Mouse (Mus musculus) liver (tissue): ENCODE data around the gene Gm10282.

ENCODE experiments used
- DNase-seq: peaks from one replicate; pipeline ENCODE4 v3.0.0-alpha.2; 2020; ENCODE audit warnings: mixed read lengths

Gm10282 gene

DNA sequence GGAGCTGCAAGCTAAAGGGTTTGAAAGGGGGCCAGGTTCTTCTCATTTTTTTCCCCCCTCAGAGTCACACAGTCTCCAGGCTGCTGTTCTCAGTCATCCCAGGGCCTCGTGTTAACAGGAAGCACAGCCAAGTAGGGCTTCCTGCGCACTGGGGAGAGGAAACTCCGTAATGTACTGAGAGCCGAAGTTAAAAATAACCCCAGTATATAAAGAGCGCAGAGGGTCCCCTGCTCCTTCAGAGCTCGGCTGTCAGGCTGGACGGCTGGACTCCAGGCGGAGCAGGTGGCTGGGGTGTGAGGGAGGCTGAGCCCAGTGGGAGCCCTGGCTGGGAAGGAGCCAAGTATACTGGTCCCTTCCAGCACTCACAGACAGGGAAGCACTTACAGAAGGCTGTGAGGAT lies 9.4 kb downstream of the Gm10282 start:
- peak; percentile 45 for DNase-seq

DNA sequence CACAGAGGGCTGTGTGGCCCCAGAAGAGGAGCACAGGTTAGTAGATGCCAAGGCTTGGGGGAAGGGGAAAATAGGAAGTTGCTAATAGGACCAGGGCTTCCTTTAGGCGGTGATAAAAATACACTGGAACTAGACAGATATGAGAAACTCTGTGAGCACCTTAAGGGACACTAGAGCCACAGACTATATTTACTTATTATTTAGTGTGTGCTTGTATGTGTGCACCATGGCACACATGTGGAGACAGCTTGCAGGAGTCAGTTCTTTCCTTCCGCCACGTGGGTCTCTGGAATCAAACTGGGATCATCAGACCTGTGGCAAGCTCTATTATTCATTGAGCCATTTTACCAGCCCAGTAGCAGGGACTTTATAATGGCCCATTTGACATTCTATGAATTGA lies 9.9 kb downstream of the Gm10282 start:
- no peak for DNase-seq

DNA sequence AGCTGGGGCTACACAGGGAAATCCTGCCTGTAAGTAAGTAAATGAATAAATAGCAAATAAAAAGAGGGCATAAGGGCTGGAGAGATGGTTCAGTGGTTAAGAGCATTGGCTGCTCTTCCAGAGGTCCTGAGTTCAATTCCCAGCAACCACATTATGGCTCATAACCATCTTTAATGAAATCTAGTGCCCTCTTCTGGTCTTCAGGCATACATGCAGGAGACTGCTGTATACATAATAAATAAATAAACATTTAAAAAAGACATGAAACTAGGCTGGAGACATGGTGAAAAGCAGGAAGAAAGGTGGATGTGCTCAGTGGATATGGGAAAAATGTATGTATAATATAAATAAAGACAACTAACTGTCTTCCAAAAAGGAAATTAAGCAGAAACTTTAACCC lies 11.8 kb downstream of the Gm10282 start:
- no peak for DNase-seq

DNA sequence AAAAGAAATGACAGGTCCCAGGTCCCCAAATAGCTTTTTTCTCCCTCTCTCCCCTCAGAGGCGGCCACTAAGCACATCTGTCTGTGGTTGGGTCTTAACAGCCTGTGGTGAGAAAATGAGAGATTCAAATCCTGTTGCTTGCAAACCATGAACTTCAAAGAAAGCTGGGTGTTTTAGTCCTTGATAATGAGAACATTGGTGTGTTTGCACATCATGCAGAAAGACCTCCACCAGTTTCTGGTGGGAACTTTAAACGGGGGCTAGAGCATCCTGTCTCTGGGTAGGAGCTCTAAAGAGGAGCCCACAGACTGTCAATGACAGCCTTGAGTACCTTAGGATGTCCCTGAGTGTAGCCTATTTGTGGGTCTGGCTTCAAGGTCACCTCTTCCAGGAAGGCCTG lies 14.0 kb downstream of the Gm10282 start:
- DNase-seq: no peak

DNA sequence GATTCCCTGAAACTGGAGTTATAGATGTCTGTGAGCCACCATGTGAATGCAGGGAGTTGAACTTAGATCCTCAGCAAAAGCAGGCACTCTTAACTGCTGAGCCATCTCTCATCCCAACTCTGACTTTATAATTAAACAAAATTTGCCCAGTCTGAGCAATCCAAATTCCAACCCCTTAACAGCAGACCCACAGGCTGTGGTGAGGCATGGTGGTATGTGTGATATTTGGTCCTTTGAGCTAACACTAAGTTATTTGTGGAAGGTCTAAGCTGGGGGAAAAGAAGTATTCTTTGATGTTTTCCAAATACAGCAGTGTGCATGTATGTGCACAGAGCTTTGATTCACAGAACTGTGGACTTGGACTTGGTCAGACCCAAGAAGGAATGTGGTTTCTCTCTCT lies 16.0 kb downstream of the Gm10282 start:
- DNase-seq: no peak

DNA sequence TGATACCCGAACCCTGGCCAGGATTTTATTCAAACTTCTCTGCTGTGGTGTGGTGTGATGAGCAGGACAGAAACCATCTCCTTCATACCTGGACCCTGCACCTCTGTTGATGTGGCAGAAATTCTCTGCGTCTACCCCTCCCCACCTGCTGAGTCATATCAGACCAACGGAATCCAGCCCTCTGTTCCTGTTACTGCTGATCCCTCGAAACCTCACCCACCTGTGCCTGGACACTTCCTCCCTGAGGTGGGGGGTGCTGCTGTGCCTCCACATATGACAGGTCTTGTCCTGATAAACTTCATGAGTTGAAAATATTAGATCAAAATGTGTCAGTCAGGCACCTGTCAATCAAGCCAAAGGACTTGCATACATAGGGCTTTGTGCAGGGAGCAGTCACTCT lies 19.8 kb downstream of the Gm10282 start:
- DNase-seq: no peak

DNA sequence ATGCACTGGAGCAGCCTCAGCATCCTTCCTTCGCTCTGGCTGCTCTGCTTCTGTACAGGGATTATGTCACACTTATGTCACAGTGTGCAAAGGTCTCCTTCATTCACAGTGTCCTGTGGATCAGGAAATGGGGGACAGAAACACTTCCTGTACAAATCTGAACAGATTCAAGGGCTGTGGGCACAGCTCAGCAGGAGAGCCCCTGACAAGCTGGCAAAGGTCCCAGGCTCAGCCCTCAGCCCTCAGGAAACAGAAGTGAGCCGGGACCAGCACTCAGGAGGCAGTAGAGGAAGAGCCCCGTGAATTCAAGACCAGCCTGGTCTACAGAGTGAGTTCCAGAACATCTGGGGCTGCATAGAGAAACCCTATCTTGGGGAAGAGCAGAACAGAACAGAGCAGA lies 23.4 kb downstream of the Gm10282 start:
- DNase-seq: no peak

DNA sequence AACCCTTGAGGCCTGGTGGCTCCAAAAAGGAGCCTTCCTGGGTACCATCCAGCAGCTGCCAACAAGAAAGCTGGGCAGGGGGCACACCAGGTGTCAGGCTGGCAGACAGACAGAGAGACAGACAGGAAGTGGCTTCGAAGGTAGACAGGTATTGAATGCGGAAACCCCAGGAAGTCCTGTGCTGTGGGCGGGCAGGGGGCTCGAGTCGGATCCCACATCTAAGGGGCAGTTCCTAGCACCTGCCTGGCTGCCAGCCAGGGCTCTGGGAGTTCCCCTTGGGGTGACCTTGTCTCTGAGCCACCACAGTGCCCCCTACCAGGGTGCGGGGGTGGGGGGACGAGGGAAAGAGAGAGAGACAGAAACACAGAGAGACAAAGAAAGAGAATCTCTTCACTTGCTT lies 25.9 kb downstream of the Gm10282 start:
- no peak for DNase-seq

DNA sequence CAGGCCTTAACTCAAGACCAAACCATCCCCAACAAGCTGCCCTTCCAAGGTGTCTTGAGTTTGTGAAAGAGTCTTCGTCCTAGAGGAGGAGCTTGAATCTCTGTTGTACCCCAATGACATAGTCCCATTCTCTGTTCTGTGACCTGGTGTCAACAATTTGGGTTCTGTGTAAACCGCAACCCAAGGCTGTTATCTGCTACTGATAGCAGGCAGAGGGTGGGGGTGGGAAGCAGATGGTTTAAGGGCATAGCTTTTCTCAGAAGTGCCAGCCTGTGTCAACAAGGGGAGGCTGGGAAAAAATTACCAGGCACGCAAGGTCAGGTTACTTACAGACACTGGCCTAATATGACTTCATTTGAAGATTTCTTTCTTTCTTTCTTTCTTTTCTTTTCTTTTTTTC lies 27.8 kb downstream of the Gm10282 start:
- DNase-seq: peak; percentile 34

DNA sequence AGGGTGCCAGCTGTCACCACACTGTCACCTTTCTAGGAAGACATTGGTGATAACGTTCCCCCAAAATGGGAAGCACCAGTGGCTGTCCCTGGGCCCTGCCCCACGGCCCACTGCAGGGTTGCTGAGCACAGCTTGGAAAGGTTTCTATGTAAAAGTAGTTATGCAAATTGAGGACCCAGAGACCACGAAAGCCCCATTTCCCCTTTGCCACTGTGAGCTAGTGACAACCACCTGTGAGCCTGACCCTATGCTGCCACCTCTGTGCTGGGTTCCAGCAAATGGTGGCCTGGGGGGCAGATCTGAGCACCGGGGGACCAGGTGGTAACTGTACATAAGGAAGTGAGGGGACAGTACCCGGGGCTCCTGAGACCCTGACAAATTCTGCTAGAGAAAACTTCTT lies 31.3 kb downstream of the Gm10282 start:
- DNase-seq: no peak

DNA sequence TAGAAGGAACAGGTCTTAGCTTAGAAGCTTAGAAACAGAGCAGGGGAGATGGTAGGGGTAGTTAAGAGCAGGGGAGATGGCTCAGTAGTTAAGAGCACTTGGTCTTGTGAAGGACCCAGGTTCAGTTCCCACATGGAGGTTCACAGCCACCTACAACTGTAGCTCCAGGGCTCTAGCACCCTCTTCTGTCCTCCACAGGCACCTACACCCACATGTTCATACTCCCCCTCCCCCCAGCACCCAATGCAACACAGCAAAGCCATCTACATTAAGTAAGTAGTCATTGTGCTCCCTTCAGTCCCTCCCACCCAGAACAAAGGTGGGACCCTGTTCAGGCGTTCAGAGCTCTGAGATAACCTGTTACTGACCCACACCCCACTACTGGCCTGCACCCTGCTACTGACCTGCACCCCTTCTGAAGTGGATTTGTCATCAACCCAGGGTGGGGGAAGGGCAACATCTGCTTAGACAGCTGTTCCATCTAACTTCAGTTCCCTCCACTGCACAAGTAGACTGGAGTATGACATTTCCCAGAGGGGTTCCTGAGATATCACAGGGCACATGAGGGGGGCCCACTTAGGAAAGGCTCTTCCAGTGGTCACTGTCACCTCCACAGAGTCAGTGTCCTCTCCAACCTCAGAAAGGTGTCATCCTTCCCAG lies 31.8 kb downstream of the Gm10282 start:
- no peak for DNase-seq

DNA sequence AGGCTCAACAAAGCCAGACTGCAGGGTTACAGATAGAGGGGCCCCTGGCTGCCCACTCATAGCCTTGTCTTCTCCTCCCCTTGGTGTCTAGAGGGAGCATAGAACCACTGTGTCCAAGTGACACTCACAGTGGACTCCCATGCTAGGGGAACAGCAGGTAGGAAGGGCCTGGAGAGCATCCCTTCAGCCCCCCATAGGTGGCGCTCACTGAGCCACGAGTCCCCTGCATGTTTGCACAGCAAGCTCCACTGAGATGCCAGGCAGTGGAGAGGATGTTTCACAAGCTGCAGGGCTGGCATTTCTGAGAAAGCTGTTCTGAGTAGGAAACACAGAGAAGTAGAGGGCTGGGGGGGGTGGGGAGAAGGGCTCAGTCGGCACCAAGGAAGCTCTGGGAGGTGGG lies 32.7 kb downstream of the Gm10282 start:
- peak; percentile 70 for DNase-seq

DNA sequence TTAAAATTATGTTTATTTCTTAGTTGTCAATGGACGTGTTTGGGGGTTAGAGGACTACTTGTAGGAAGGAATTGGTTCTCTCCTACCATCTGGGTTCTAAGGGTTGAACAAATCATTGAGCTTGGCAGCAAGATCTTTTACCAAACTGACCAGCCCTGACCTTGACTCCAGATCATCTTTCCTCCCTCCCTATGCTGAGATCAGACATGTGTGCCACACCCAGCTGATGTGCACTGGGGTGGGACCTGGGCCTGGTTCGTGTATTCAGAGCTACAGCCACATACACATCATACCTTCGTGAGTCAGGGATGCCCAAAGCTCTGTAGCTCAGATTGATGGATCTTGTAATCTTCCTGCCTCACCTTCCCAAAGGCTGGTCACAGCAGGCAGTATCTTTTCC lies 33.4 kb downstream of the Gm10282 start:
- DNase-seq: no peak

DNA sequence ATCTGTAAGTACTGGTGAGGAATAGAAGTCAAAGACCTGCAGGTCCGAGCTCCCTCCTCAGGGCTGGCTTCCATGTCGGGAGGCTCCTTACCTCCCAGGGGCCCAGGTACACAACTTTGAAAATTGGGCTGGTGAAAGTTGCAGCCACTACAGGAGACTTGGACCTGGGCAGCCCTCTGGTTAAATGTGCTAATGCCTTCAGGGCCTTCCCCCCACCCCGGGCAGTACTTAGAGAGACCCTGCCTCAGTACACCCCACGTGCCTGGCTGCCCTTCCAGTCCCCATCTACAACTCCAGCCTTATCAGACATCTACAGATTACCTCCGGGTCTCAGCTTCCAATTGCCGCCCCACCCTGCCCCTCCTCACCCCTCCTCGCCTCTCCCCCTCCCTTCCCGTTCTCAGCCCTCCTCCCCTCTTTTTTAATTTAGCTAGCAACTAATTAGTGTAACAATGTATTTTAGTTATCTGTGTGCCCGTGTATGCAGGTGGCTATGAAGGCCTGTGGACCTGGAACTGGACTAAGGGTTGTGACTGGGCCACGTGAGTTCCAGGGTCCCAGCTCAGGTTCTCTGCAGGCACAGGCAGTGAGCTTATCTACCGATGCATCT lies 33.9 kb downstream of the Gm10282 start:
- DNase-seq: no peak

DNA sequence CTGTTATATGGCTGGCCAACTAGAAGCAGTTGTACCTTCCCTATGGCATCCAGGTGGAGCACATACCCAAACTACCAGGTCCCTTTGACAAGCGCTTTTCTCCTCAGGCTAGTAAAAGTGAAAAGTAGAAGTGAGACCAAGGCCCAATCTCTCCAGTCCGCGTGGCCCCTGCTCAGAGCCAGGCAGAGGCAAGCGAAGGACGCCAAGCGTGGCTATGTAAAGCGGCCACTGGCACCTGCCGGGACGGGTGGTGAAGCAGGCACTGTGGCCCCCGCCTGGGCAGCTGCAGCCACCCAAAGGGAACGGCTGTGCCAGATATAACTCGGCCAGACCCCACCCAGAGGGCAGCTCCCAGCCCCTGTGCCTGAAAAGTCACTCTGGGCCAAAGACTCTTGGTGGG lies 34.5 kb downstream of the Gm10282 start:
- DNase-seq: no peak

DNA sequence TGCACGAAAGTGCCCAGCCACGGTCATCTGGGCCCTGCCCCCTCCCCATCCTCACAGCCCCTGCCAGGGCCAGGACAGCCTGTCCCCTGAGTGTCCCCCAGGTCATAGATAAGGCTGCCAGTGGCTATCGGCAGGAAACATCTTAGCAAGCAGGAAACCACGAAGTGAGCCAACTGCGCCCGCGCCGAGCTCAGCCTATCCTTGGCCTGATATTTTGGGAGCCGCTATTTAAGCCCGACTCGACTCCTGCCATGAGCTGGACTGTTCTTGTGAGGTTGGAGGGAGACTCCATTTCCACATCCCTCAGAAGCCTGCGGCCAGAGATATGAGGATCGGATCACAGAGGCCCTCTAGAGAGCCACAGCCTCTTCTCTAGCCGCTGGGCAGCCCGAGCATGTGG lies 36.7 kb downstream of the Gm10282 start:
- DNase-seq: peak; percentile 75

DNA sequence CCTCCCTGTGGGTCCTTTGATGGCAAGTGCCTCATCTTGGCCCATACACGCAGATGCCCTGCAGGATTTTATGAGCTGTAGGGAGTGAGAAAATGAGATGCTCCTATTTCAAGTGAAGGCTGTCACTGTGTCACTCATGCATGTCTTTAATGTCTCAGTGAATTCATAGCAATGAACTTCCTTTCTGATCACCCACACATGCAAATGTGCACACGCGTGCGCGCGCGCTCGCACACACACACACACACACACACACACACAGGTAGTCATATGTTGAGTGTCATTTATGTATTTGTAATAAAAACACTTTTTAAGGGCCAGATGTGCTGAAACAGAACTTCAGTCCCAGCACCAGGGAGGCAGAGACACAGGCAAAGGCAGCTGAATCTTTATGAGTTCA lies 38.0 kb downstream of the Gm10282 start:
- DNase-seq: no peak

DNA sequence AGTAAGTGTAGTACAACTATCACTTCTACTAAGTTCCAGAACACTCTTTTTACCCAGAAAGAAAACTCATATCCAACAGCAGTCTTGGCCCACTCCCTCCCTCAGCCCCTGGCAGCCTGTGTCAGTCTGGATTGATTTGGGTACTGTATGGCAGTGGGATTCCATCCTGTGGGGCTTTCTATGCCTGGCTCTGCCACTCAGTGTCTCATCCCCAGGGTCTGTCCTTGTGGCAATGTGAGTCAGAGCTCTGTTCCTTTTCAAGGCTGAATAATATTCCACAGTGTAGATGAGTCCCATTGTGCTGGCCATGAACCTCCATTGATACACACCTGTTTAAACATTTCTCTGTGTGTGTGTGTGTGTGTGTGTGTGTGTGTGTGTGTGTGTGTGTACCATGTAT lies 38.4 kb downstream of the Gm10282 start:
- no peak for DNase-seq

DNA sequence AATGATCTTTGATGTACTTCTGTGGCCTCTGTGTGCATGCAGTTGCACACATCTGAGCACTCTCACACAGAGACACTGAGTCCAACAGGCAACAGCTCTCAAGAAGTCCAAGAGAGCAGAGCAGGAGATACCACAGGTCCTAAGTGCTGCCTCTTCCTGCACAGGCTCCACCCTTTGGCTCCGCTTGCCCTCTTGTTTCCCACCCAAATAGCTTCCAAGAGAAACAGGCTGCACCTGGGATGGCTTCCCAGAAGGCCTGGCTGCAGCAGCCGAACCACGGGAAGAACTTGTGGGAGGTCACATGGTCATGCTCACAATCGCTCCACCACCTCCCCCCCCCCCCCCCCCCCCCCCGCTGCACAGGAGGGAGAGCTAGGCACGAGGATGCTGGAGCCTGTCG lies 39.7 kb downstream of the Gm10282 start:
- DNase-seq: no peak

DNA sequence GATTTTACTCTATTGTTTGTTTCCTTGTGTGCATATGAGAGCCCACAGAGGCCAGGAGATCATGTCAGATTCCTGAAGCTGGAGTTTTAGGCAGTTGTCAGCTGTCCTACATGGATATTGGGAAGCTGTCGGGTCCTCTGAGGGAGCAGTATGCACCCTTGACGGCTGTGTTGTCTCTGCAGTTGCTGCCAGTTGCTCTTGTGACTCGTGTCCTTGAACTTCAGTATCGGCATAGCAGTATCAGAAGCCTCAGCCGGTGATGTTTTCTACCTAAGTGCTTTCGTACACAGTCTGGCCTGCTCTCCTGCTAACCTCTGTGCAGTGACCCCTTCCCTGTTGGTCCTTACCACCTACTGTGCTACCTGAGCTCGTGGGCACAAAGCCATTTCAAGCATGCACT lies 41.6 kb downstream of the Gm10282 start:
- no peak for DNase-seq

DNA sequence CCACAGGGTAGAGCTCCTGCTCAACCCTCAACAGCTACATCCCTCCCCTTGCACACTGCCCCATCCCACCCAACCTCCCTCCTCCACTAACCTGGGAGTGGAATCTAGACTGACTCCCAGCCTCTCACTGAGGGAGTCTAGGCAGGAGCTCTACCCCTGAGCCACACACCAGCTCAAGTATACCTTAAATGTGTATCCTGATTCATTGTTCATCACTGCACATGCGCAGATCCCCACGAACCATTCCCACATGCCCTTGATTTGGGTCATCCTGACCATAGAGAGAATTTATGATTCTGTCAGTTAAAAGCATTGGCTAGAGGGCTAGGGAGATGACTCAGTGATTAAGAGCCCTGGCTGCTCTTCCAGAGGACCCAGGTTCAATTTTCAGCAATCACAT lies 42.3 kb downstream of the Gm10282 start:
- no peak for DNase-seq

DNA sequence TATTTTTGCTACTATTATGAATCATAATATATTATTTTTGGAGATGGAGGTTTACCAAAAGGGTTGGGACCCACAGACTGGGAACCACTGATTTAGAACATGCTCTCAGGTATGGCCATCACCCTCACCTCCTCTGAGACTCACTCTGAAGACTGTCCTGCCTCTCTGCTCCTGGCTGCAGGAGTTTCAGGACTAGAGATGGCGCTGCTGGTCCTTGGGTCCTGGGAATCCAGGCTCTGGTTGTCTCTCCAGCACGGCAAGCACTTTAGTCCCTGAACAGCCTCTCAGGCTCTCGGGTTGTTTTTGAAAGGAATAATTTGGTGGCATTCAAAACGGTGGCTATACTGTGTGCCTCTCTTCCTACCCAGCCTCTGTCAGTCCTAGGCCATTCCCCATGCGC lies 43.2 kb downstream of the Gm10282 start:
- DNase-seq: no peak

DNA sequence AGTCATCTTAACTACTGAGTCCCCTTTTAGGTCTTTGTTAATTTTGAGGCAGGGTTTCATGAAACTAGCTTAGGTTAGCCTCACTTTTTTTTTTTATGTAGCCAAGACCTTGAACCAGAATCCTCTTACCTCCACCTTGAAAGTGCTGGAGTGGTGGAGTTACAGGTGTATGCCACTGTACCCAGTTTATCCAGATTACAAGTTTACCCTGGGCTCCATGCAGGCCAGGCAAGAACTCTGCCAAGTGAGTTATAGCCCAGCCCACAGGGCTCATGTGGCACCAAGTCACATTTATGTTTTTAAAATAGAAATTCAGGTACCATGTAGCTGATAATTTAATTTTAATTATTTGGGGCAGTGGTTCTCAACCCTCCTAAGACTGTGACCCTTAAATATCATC lies 43.6 kb downstream of the Gm10282 start:
- no peak for DNase-seq

DNA sequence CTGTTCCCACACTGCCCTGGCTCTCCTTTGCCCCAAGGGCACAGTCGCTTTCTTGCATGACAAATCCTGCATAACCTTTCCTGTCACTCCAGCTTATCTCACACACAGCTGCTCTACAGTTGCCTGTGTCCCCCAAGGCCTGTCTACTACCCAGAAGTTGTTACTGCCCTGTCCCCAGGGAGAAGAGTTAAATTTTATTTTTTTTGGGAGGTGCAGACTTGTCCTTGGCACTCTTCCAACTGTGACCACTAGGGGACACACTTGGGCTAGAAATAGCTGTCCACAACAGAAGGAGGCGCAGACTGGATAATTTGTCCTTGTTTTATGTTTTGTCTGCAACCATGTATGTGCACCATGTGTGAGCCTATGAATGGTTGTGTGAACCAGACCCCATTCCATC lies 44.0 kb downstream of the Gm10282 start:
- DNase-seq: peak; percentile 71

DNA sequence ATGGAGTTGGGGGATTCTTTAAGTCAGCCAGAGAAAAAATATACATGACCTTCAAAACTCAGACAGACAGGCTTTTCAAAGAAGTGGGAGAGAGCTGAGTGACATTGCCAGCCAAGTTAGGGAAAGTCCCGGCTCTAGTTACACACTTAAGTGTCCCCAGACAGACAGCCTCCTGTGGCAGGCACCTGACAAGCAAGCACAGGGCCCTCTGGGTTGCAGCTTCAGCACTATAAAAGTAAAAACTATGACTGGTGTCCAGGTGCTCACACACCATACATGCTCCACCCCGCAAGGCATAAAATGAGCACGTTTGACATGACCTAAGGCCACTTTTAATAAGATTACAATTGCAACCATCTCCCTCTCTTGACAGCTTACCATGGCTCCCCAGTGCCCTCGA lies 44.5 kb downstream of the Gm10282 start:
- no peak for DNase-seq
